Comparison of ENCODE assay signal across 21 mouse cellular contexts in genomic region chr2:139413559-139413958, GRCm38 (mm10).
DNase-seq lines count a peak whose midpoint lies in the region; ATAC-seq lines count a peak whose summit lies in the region.
"Had no signal": no experiment of that assay in that cellular context is flagged by ENCODE, and none has a peak within 500 bp of the region (broad histone marks: within the 10 kb centered on the region; RNA-seq: fewer than 3 reads in every experiment).

No protein-coding gene starts in this region.

- ATAC-seq in embryonic facial prominence, embryonic 14.5 days (ENCODE audit: low read depth) = no peak
- ATAC-seq in limb, embryonic 11.5 days (ENCODE audit: insufficient number of reproducible peaks, low FRiP score, low TSS enrichment, low read depth) = 0 out of 2 replicates have a peak, but pooled peaks have one; percentile 59
- ATAC-seq in limb, embryonic 12.5 days (ENCODE audit: insufficient number of reproducible peaks, insufficient read depth, low FRiP score, low TSS enrichment, low read depth) = peak; percentile 52
- no peak for ATAC-seq in CD4-positive, CD25-positive, alpha-beta regulatory T cell, adult 4 months
- ATAC-seq: forebrain, embryonic 14.5 days; forebrain, embryonic 16.5 days had no signal

- DNase-seq in embryonic facial prominence, embryonic 14.5 days (ENCODE audit: low spot score) = peak; percentile 12
- DNase-seq in embryonic facial prominence, embryonic 10.5 days (ENCODE audit: low spot score) = no peak
- DNase-seq in limb, embryonic 11.5 days (ENCODE audit: low spot score) = no peak
- no peak for DNase-seq in limb, embryonic 10.5 days (ENCODE audit: low spot score)
- DNase-seq in adrenal gland, postnatal 25 days = no peak
- DNase-seq: adrenal gland, adult 2 months; adrenal gland, postnatal 10 days; adrenal gland, postnatal 36 days; B cell, adult 2 months; cerebellum, adult 11-12 months; cerebellum, adult 2 months; cerebellum, adult 9-10 months; cerebellum, postnatal 10 days; cerebellum, postnatal 25 days had no signal

- no peak overlapping the region for H3K4me3 ChIP-seq in embryonic facial prominence, embryonic 14.5 days (ENCODE audit: low read depth, low read length)
- H3K4me3 ChIP-seq in embryonic facial prominence, embryonic 10.5 days = no peak overlapping the region
- no peak overlapping the region for H3K4me3 ChIP-seq in limb, embryonic 11.5 days (ENCODE audit: low read depth, low read length)
- no peak overlapping the region for H3K4me3 ChIP-seq in limb, embryonic 10.5 days
- no peak overlapping the region for H3K4me3 ChIP-seq in limb, embryonic 12.5 days (replicated peaks)
- H3K4me3 ChIP-seq: embryonic facial prominence, embryonic 13.5 days; forebrain, embryonic 10.5 days; forebrain, embryonic 12.5 days had no signal

- no peaks in the 10 kb centered on the region for H3K36me3 ChIP-seq in embryonic facial prominence, embryonic 14.5 days (ENCODE audit: control insufficient read depth, insufficient read depth, low read length)
- H3K36me3 ChIP-seq in embryonic facial prominence, embryonic 10.5 days (replicated peaks) = no peaks in the 10 kb centered on the region
- no peaks in the 10 kb centered on the region for H3K36me3 ChIP-seq in limb, embryonic 11.5 days (ENCODE audit: control insufficient read depth, insufficient read depth, low read length)
- H3K36me3 ChIP-seq in limb, embryonic 10.5 days = no peaks in the 10 kb centered on the region
- H3K36me3 ChIP-seq in limb, embryonic 12.5 days = no peaks in the 10 kb centered on the region
- H3K36me3 ChIP-seq: embryonic facial prominence, embryonic 13.5 days; forebrain, embryonic 10.5 days; forebrain, embryonic 12.5 days had no signal

- no peaks in the 10 kb centered on the region for H3K4me1 ChIP-seq in embryonic facial prominence, embryonic 14.5 days (ENCODE audit: control insufficient read depth, insufficient read depth, low read length)
- peaks cover 11% of the 10 kb centered on the region; the same call in 1 of the 2 replicates for H3K4me1 ChIP-seq in embryonic facial prominence, embryonic 10.5 days
- no peaks in the 10 kb centered on the region for H3K4me1 ChIP-seq in limb, embryonic 11.5 days (ENCODE audit: control insufficient read depth, insufficient read depth, low read length)
- H3K4me1 ChIP-seq in limb, embryonic 10.5 days = peaks cover 22% of the 10 kb centered on the region
- H3K4me1 ChIP-seq in limb, embryonic 12.5 days (replicated peaks) = peaks cover 12% of the 10 kb centered on the region
- H3K4me1 ChIP-seq: forebrain, embryonic 10.5 days; forebrain, embryonic 12.5 days had no signal

- H3K9ac ChIP-seq in embryonic facial prominence, embryonic 14.5 days (ENCODE audit: low read depth, low read length) = no peak overlapping the region
- H3K9ac ChIP-seq in limb, embryonic 11.5 days (ENCODE audit: low read length) = no peak overlapping the region
- no peak overlapping the region for H3K9ac ChIP-seq in limb, embryonic 12.5 days (replicated peaks)
- H3K9ac ChIP-seq: embryonic facial prominence, embryonic 13.5 days; forebrain, embryonic 12.5 days had no signal

- WGBS in embryonic facial prominence, embryonic 14.5 days = 51% methylated on average over 3 of the region's 3 CpGs
- 73% methylated on average over 3 of the region's 3 CpGs for WGBS in embryonic facial prominence, embryonic 10.5 days
- WGBS in limb, embryonic 11.5 days = 40% methylated on average over 3 of the region's 3 CpGs
- WGBS in limb, embryonic 10.5 days = 57% methylated on average over 3 of the region's 3 CpGs
- WGBS in limb, embryonic 12.5 days = 25% methylated on average over 3 of the region's 3 CpGs

- no peak overlapping the region for H3K27ac ChIP-seq in embryonic facial prominence, embryonic 14.5 days (replicated peaks; ENCODE audit: low read depth, low read length)
- H3K27ac ChIP-seq in embryonic facial prominence, embryonic 10.5 days (replicated peaks) = no peak overlapping the region
- no peak overlapping the region for H3K27ac ChIP-seq in limb, embryonic 11.5 days (replicated peaks; ENCODE audit: low read depth, low read length)
- H3K27ac ChIP-seq in limb, embryonic 10.5 days = no peak overlapping the region
- H3K27ac ChIP-seq in limb, embryonic 12.5 days = no peak overlapping the region
- H3K27ac ChIP-seq: embryonic facial prominence, embryonic 13.5 days; forebrain, embryonic 10.5 days; forebrain, embryonic 12.5 days had no signal

- H3K4me2 ChIP-seq in embryonic facial prominence, embryonic 14.5 days (ENCODE audit: low read depth, low read length) = no peak overlapping the region
- H3K4me2 ChIP-seq in limb, embryonic 11.5 days (ENCODE audit: low read depth, severe bottlenecking) = no peak overlapping the region
- no peak overlapping the region for H3K4me2 ChIP-seq in limb, embryonic 12.5 days
- H3K4me2 ChIP-seq: embryonic facial prominence, embryonic 13.5 days; forebrain, embryonic 12.5 days had no signal

- no peaks in the 10 kb centered on the region for H3K9me3 ChIP-seq in embryonic facial prominence, embryonic 14.5 days (ENCODE audit: control insufficient read depth, low read length)
- no peaks in the 10 kb centered on the region for H3K9me3 ChIP-seq in embryonic facial prominence, embryonic 10.5 days
- H3K9me3 ChIP-seq in limb, embryonic 11.5 days (ENCODE audit: control insufficient read depth, low read length) = no peaks in the 10 kb centered on the region
- H3K9me3 ChIP-seq in limb, embryonic 10.5 days (replicated peaks) = no peaks in the 10 kb centered on the region
- no peaks in the 10 kb centered on the region for H3K9me3 ChIP-seq in limb, embryonic 12.5 days
- H3K9me3 ChIP-seq: embryonic facial prominence, embryonic 13.5 days; forebrain, embryonic 10.5 days; forebrain, embryonic 12.5 days had no signal

- H3K27me3 ChIP-seq in embryonic facial prominence, embryonic 14.5 days (replicated peaks; ENCODE audit: control insufficient read depth, insufficient read depth, low read length) = no peaks in the 10 kb centered on the region
- no peaks in the 10 kb centered on the region for H3K27me3 ChIP-seq in embryonic facial prominence, embryonic 10.5 days (replicated peaks; ENCODE audit: low read depth, poor library complexity, severe bottlenecking)
- H3K27me3 ChIP-seq in limb, embryonic 11.5 days (ENCODE audit: control insufficient read depth, insufficient read depth, low read length) = no peaks in the 10 kb centered on the region
- H3K27me3 ChIP-seq in limb, embryonic 10.5 days (ENCODE audit: low read depth, poor library complexity, severe bottlenecking) = no peaks in the 10 kb centered on the region
- no peaks in the 10 kb centered on the region for H3K27me3 ChIP-seq in limb, embryonic 12.5 days
- H3K27me3 ChIP-seq: embryonic facial prominence, embryonic 13.5 days; forebrain, embryonic 12.5 days had no signal

Comparison
In these comparisons a context has a peak if more than half of its experiments do, and no peak if none do; other contexts are left out.
1. ATAC-seq: peak in limb, embryonic 11.5 days (single experiment) and limb, embryonic 12.5 days (single experiment); none in embryonic facial prominence, embryonic 14.5 days (single experiment) and CD4-positive, CD25-positive, alpha-beta regulatory T cell, adult 4 months (single experiment).